Mouse (Mus musculus) ovary, adult 18-20 months (tissue): ENCODE data around the gene Gm5148.

Experiments used
- DNase-seq: peaks from one replicate; pipeline ENCODE4 v3.0.0; 2022; ENCODE audit warnings: low spot score, mixed read lengths

Gene Gm5148

GRCm38 (mm10) chr3:37687158-37687980 is 36.9 kb downstream of the Gm5148 start:
- DNase-seq, result peak; percentile 17

- no peak for DNase-seq
Observed at GRCm38 (mm10) chr3:37686751-37687150, 37.5 kb downstream of the Gm5148 start.

- DNase-seq, result no peak
Observed at GRCm38 (mm10) chr3:37686219-37686618, 38.1 kb downstream of the Gm5148 start.

- no peak for DNase-seq
Observed at GRCm38 (mm10) chr3:37676291-37676690, 48.0 kb downstream of the Gm5148 start.

GRCm38 (mm10) chr3:37675056-37675525 is 49.2 kb downstream of the Gm5148 start:
- DNase-seq, result no peak

GRCm38 (mm10) chr3:37673513-37674261 is 50.6 kb downstream of the Gm5148 start:
- DNase-seq, result no peak

GRCm38 (mm10) chr3:37672266-37673040 is 51.8 kb downstream of the Gm5148 start:
- no peak for DNase-seq

- no peak for DNase-seq
Observed at GRCm38 (mm10) chr3:37669100-37669499, 55.2 kb downstream of the Gm5148 start.

GRCm38 (mm10) chr3:37668652-37669051 is 55.6 kb downstream of the Gm5148 start:
- DNase-seq, result no peak

- DNase-seq, result no peak
Observed at GRCm38 (mm10) chr3:37667736-37668135, 56.6 kb downstream of the Gm5148 start.

- no peak for DNase-seq
Observed at GRCm38 (mm10) chr3:37667119-37667467, 57.2 kb downstream of the Gm5148 start.

GRCm38 (mm10) chr3:37666291-37667118 is 57.8 kb downstream of the Gm5148 start:
- DNase-seq, result no peak
